8 mouse cellular contexts compared by ENCODE assay signal in genomic region chr4:28814816-28815620, GRCm38 (mm10). TPM values are rescaled to one million over a fixed set of nuclear protein-coding genes. Genes with fewer than 3 reads are reported as not detected.
DNase-seq lines count a peak whose midpoint lies in the region; ATAC-seq lines count a peak whose summit lies in the region.

No protein-coding gene starts in this region.

- ATAC-seq in lung, embryonic 15.5 days (ENCODE audit: borderline replicate concordance, extremely low read depth, low FRiP score, low TSS enrichment) = peak; percentile 46; the same call in 1 of the 2 replicates

- WGBS in lung, embryonic 15.5 days = under 1% methylated on average over 64 of the region's 72 CpGs

- H3K9me3 ChIP-seq in lung, embryonic 15.5 days = no peaks in the 10 kb centered on the region

- intact Hi-C loops in heart, postnatal 36 days (cut with DNase I) = loop anchor here (10.0 kb wide), 1 partner anchor 300 kb away; no protein-coding TSS in a partner anchor

- peak overlapping the region; percentile 70 for H3K9ac ChIP-seq in lung, embryonic 15.5 days

- peak overlapping the region; percentile 79 for H3K4me2 ChIP-seq in lung, embryonic 15.5 days

- peak overlapping the region; percentile 92 for H3K27ac ChIP-seq in lung, embryonic 15.5 days

- no peaks in the 10 kb centered on the region for H3K36me3 ChIP-seq in lung, embryonic 15.5 days

- no peaks in the 10 kb centered on the region for H3K27me3 ChIP-seq in lung, embryonic 15.5 days

- peak overlapping the region; percentile 72 for H3K4me3 ChIP-seq in lung, embryonic 15.5 days

- DNase-seq in ZHBTc4 (ENCODE audit: low read depth, low spot score) = peak; percentile 82
- DNase-seq in cerebellum, postnatal 10 days = peak; percentile 85 to 89
- DNase-seq in frontal cortex, adult 2 months (ENCODE audit: extremely low spot score in 1 of 2, low spot score in 1 of 2) = peak; percentile 43 to 67
- DNase-seq in heart, postnatal 36 days = peak; percentile 53 to 65
- peak; percentile 33 for DNase-seq in layer of hippocampus, adult 9-11 months
- DNase-seq in ovary, postnatal 10 days (ENCODE audit: low spot score) = peak; percentile 31
- peak; percentile 31 for DNase-seq in urinary bladder, postnatal 25 days (ENCODE audit: low spot score)

- H3K4me1 ChIP-seq in lung, embryonic 15.5 days = no peaks in the 10 kb centered on the region

RNA-seq across cellular contexts. Expression of gene Epha7, which starts 2.1 kb away (rescaled TPM):
- 24.1 and 30.1 TPM in 2 replicates for polyA plus RNA-seq in frontal cortex, adult 2 months (2012; rRNA removed)
- 1 to 10 TPM; 5.3 to 9.7 TPM for total RNA-seq in heart, postnatal 36 days (2021)
- polyA plus RNA-seq in lung, embryonic 15.5 days (2015; fragmentation: Nextera tagmentation; extraction: Ambion mirVana) = 40.0 and 47.0 TPM in 2 replicates

Comparison
In these comparisons a context has a peak if more than half of its experiments do, and no peak if none do; other contexts are left out.
1. Peak in every context shown above with its lines: DNase-seq, ATAC-seq, H3K4me3 ChIP-seq and H3K27ac ChIP-seq.
2. DNase-seq: peak in every context shown above with its lines; median percentile 87 in cerebellum, postnatal 10 days; 82 in ZHBTc4; 59 in heart, postnatal 36 days; 55 in frontal cortex, adult 2 months; 33 in layer of hippocampus, adult 9-11 months; 31 in ovary, postnatal 10 days; 31 in urinary bladder, postnatal 25 days.